ENCODE assay signal across 19 mouse cellular contexts in the genomic region with DNA sequence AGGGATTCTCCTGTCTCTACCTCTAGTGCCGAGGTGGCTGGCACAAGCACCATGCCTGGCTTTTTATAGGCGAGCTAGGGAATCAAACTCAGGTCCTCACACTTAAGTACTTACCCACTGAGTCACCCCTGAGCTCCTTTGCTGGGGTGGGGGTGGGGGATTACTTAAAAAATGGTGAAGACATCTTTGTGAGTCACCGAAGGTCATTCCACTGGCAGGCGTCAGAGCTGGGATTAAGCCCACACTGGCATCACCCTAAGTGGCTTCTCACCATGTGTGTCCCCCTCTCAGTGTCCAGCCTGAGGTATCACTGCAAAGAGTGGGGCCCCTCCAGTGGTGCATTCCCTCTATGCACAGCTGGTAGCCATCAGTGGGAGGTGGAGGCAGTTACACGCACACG. TPM values are rescaled to one million over a fixed set of nuclear protein-coding genes. Genes with fewer than 3 reads are reported as not detected.
DNase-seq lines count a peak whose midpoint lies in the region.
"Had no signal": no experiment of that assay in that cellular context is flagged by ENCODE, and none has a peak within 500 bp of the region (broad histone marks: within the 10 kb centered on the region; RNA-seq: fewer than 3 reads in every experiment).

No protein-coding gene starts in this region.

- DNase-seq in adrenal gland, postnatal 14 days, result peak; percentile 52
- no peak for DNase-seq in adrenal gland, postnatal 25 days
- peak; percentile 39 for DNase-seq in 3134 (ENCODE audit: extremely low read depth, insufficient read length, low spot score)
- DNase-seq in 3T3-L1 (ENCODE audit: low read depth, low spot score), result peak; percentile 26
- DNase-seq in NIH3T3 (ENCODE audit: low read depth), result peak; percentile 59
- DNase-seq in heart, adult 9 months (ENCODE audit: low spot score in 2 of 2), result no peak
- no peak for DNase-seq in lung, postnatal 14 days
- DNase-seq: adrenal gland, adult 8-10 months; cerebellum, adult 11 months; cerebellum, adult 18-20 months; cerebellum, adult 8-10 months; cerebellum, adult 9-11 months; cerebellum, postnatal 14 days; cerebellum, postnatal 36 days; embryo, embryonic 11 days had no signal

RNA-seq across cellular contexts. Expression of gene Gm15517, which starts 0.8 kb away (rescaled TPM):
- not detected in 2 replicates for total RNA-seq in adrenal gland, postnatal 14 days (2021)
- not detected in 2 replicates for total RNA-seq in adrenal gland, postnatal 25 days (2021)
- total RNA-seq: adrenal gland, adult 8-10 months; adrenal gland, postnatal 36 days; common myeloid progenitor, adult 5-6 weeks; MEL had no signal

RNA-seq across cellular contexts. Expression of gene Acp4, which starts 3.2 kb away (rescaled TPM):
- not detected in 2 replicates for total RNA-seq in adrenal gland, postnatal 14 days (2021)
- not detected in 2 replicates for total RNA-seq in adrenal gland, postnatal 25 days (2021)
- total RNA-seq: adrenal gland, adult 8-10 months; adrenal gland, postnatal 36 days; common myeloid progenitor, adult 5-6 weeks had no signal

RNA-seq across cellular contexts. Expression of gene 2410002F23Rik, which starts 13.9 kb away (rescaled TPM):
- 95.5 and 102 TPM in 2 replicates for total RNA-seq in adrenal gland, postnatal 14 days (2021)
- total RNA-seq in adrenal gland, postnatal 25 days (2021), result 71.3 and 125 TPM in 2 replicates

RNA-seq across cellular contexts. Expression of gene 1700028J19Rik, which starts 13.9 kb away (rescaled TPM):
- total RNA-seq in adrenal gland, postnatal 14 days (2021), result 0.70 and 0.90 TPM in 2 replicates
- total RNA-seq in adrenal gland, postnatal 25 days (2021), result 0.70 and 1.6 TPM in 2 replicates

RNA-seq across cellular contexts. Expression of gene Gm36864, which starts 24.4 kb away (rescaled TPM):
- not detected in 2 replicates for total RNA-seq in adrenal gland, postnatal 14 days (2021)
- total RNA-seq in adrenal gland, postnatal 25 days (2021), result not detected in 2 replicates
- total RNA-seq: adrenal gland, adult 8-10 months; adrenal gland, postnatal 36 days; common myeloid progenitor, adult 5-6 weeks; ES-E14; MEL had no signal

Comparison
In these comparisons a context has a peak if more than half of its experiments do, and no peak if none do; other contexts are left out.
1. DNase-seq: peak in adrenal gland, postnatal 14 days (single experiment), 3134 (single experiment), 3T3-L1 (single experiment) and NIH3T3 (single experiment); none in adrenal gland, postnatal 25 days (single experiment), heart, adult 9 months (0 of 2) and lung, postnatal 14 days (single experiment).